Mouse (Mus musculus) liver, embryonic 14.5 days (tissue): ENCODE data around the gene Gm49601.

ENCODE experiments used
- CTCF ChIP-seq: IDR thresholded peaks from 2 replicates; pipeline ENCODE4 v1.5.1; 2016; ENCODE audit warnings: antibody characterized with exemption, low read depth, control low read depth
- EP300 ChIP-seq: IDR thresholded peaks from 2 replicates; pipeline ENCODE4 v1.6.1; 2016; ENCODE audit warnings: antibody characterized with exemption, low read depth

DNA sequence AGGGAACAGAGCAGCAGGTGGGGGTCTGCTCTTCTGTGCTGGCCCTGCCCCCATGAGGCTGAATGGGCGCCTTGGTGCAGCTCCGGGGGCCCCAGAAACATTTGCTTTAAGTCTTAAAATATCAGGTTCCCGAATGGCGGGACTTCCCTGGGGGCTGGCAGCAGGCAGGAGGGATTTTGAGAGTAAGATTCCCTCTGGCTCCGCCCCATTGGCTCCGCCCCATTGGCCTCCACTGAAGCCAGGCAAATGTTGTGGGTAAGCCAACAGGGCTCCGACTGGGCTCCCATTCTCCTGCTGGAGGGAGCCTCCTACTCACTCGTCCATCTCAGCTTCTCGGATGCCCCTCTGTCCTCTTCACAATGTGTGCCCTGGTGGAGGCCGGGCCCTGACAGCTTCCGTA, 18.0 kb downstream of the Gm49601 start:
- no peak for TF ChIP-seq CTCF
- no peak for TF ChIP-seq EP300
